In genomic region chr17:26522711-26523110, GRCm38 (mm10) we compare ENCODE assay signal across 16 mouse cellular contexts. TPM values are rescaled to one million over a fixed set of nuclear protein-coding genes. Genes with fewer than 3 reads are reported as not detected.
DNase-seq lines count a peak whose midpoint lies in the region; ATAC-seq and TF ChIP-seq lines count a peak whose summit lies in the region.
"Had no signal": no experiment of that assay in that cellular context is flagged by ENCODE, and none has a peak within 500 bp of the region (broad histone marks: within the 10 kb centered on the region; RNA-seq: fewer than 3 reads in every experiment).

No protein-coding gene starts in this region.

- ATAC-seq in liver, embryonic 15.5 days (ENCODE audit: insufficient read depth), result peak; percentile 67
- ATAC-seq in midbrain, embryonic 11.5 days (ENCODE audit: low FRiP score), result no peak
- ATAC-seq in forebrain, postnatal 0 days, result no peak
- ATAC-seq: forebrain, embryonic 13.5 days had no signal

- no peaks in the 10 kb centered on the region for H3K9me3 ChIP-seq in liver, embryonic 15.5 days (replicated peaks)
- H3K9me3 ChIP-seq in midbrain, embryonic 11.5 days (ENCODE audit: control insufficient read depth, low read length), result no peaks in the 10 kb centered on the region
- no peaks in the 10 kb centered on the region for H3K9me3 ChIP-seq in forebrain, postnatal 0 days (ENCODE audit: low read length)
- H3K9me3 ChIP-seq: forebrain, embryonic 13.5 days; limb, embryonic 13.5 days; lung, embryonic 15.5 days had no signal

- 50% methylated on average over 4 of the region's 4 CpGs for WGBS in liver, embryonic 15.5 days (ENCODE audit: insufficient replicate concordance)
- 49% methylated on average over 4 of the region's 4 CpGs for WGBS in kidney, adult 2 months
- WGBS in midbrain, embryonic 11.5 days, result 84% methylated on average over 4 of the region's 4 CpGs
- 81% methylated on average over 4 of the region's 4 CpGs for WGBS in forebrain, postnatal 0 days

- H3K4me1 ChIP-seq in liver, embryonic 15.5 days (replicated peaks), result peaks cover 16% of the 10 kb centered on the region
- peaks cover 10% of the 10 kb centered on the region; the same call in 1 of the 2 replicates for H3K4me1 ChIP-seq in kidney, adult 2 months (ENCODE audit: control insufficient read depth, insufficient read depth, low read length)
- no peaks in the 10 kb centered on the region for H3K4me1 ChIP-seq in midbrain, embryonic 11.5 days (ENCODE audit: control insufficient read depth, insufficient read depth, low read length)
- no peaks in the 10 kb centered on the region for H3K4me1 ChIP-seq in forebrain, postnatal 0 days (ENCODE audit: insufficient read depth)
- H3K4me1 ChIP-seq: forebrain, embryonic 13.5 days; limb, embryonic 13.5 days; lung, embryonic 15.5 days had no signal

- H3K9ac ChIP-seq in liver, embryonic 15.5 days, result no peak overlapping the region
- no peak overlapping the region for H3K9ac ChIP-seq in midbrain, embryonic 11.5 days (ENCODE audit: low read length)
- H3K9ac ChIP-seq in forebrain, postnatal 0 days, result no peak overlapping the region
- H3K9ac ChIP-seq: forebrain, embryonic 13.5 days; limb, embryonic 13.5 days; lung, embryonic 15.5 days had no signal

- no peak for TF ChIP-seq CTCF in kidney, adult 2 months (conservative IDR thresholded peaks at IDR 0.05; ENCODE audit: insufficient read depth, insufficient read length, low read depth, low read length)
- no peak for TF ChIP-seq CTCF in forebrain, postnatal 0 days (IDR thresholded peaks at IDR 0.05; ENCODE audit: low read depth)

- no peak overlapping the region for H3K27ac ChIP-seq in liver, embryonic 15.5 days (replicated peaks)
- peak overlapping the region; percentile 82 for H3K27ac ChIP-seq in kidney, adult 2 months (ENCODE audit: insufficient read depth, low read depth, low read length)
- H3K27ac ChIP-seq in midbrain, embryonic 11.5 days (ENCODE audit: low read depth, low read length), result no peak overlapping the region
- no peak overlapping the region for H3K27ac ChIP-seq in forebrain, postnatal 0 days (ENCODE audit: low read depth, low read length)
- H3K27ac ChIP-seq: forebrain, embryonic 13.5 days; limb, embryonic 13.5 days; lung, embryonic 15.5 days had no signal

- no peak overlapping the region for H3K4me2 ChIP-seq in liver, embryonic 15.5 days
- H3K4me2 ChIP-seq in midbrain, embryonic 11.5 days, result no peak overlapping the region
- no peak overlapping the region for H3K4me2 ChIP-seq in forebrain, postnatal 0 days (ENCODE audit: low read depth)
- H3K4me2 ChIP-seq: forebrain, embryonic 13.5 days; limb, embryonic 13.5 days; lung, embryonic 15.5 days had no signal

- DNase-seq in liver, result no peak
- DNase-seq in kidney, adult 2 months, result peak; percentile 98
- DNase-seq in kidney, postnatal 10 days, result peak; percentile 77
- DNase-seq in yolk sac, embryonic 10.5 days (ENCODE audit: low spot score), result peak; percentile 32
- DNase-seq in midbrain, embryonic 11.5 days (ENCODE audit: low spot score, missing footprints), result no peak
- DNase-seq in forebrain, postnatal 0 days, result no peak
- DNase-seq: cerebellum, postnatal 14 days; embryo, embryonic 11 days; midbrain, embryonic 14.5 days; retina, postnatal 1 day; right cerebral cortex, postnatal 4 days had no signal

- no peak for TF ChIP-seq POLR2A in kidney, adult 2 months (IDR thresholded peaks at IDR 0.05; ENCODE audit: low read depth, low read length)

- no peaks in the 10 kb centered on the region for H3K27me3 ChIP-seq in liver, embryonic 15.5 days
- H3K27me3 ChIP-seq in kidney, adult 2 months (replicated peaks; ENCODE audit: control insufficient read depth, insufficient read depth, low read length), result no peaks in the 10 kb centered on the region
- H3K27me3 ChIP-seq in midbrain, embryonic 11.5 days (ENCODE audit: control insufficient read depth, insufficient read depth, low read length), result no peaks in the 10 kb centered on the region
- H3K27me3 ChIP-seq in forebrain, postnatal 0 days (ENCODE audit: insufficient read depth, low read length), result no peaks in the 10 kb centered on the region
- H3K27me3 ChIP-seq: forebrain, embryonic 13.5 days; limb, embryonic 13.5 days; lung, embryonic 15.5 days had no signal

- H3K36me3 ChIP-seq in liver, embryonic 15.5 days (replicated peaks), result no peaks in the 10 kb centered on the region
- no peaks in the 10 kb centered on the region for H3K36me3 ChIP-seq in kidney, adult 2 months (ENCODE audit: control insufficient read depth, insufficient read depth, low read length)
- no peaks in the 10 kb centered on the region for H3K36me3 ChIP-seq in midbrain, embryonic 11.5 days (ENCODE audit: control insufficient read depth, insufficient read depth, low read length)
- H3K36me3 ChIP-seq in forebrain, postnatal 0 days (ENCODE audit: insufficient read depth), result no peaks in the 10 kb centered on the region
- H3K36me3 ChIP-seq: limb, embryonic 13.5 days; lung, embryonic 15.5 days had no signal

- no peak overlapping the region for H3K4me3 ChIP-seq in liver, embryonic 15.5 days (replicated peaks)
- no peak overlapping the region for H3K4me3 ChIP-seq in kidney, adult 2 months (ENCODE audit: insufficient read depth, low read depth, low read length)
- H3K4me3 ChIP-seq in midbrain, embryonic 11.5 days (ENCODE audit: low read depth, low read length), result no peak overlapping the region
- no peak overlapping the region for H3K4me3 ChIP-seq in forebrain, postnatal 0 days (ENCODE audit: low read depth, low read length)
- H3K4me3 ChIP-seq: forebrain, embryonic 13.5 days; limb, embryonic 13.5 days; lung, embryonic 15.5 days; myocyte had no signal

RNA-seq across cellular contexts. Expression of gene Ergic1, which starts 38.6 kb away (rescaled TPM):
- 33.8 and 35.7 TPM in 2 replicates for polyA plus RNA-seq in liver, embryonic 15.5 days (2015; fragmentation: Nextera tagmentation; extraction: Ambion mirVana)
- polyA plus RNA-seq in kidney, adult 2 months (2012; rRNA removed), result 131 and 141 TPM in 2 replicates
- polyA plus RNA-seq in midbrain, embryonic 11.5 days (2014; fragmentation: Nextera tagmentation; extraction: Ambion mirVana), result 129 and 130 TPM in 2 replicates
- total RNA-seq in forebrain, postnatal 0 days (2014; rRNA removed), result 137 and 186 TPM in 2 replicates
- 103 and 106 TPM in 2 replicates for polyA plus RNA-seq in forebrain, postnatal 0 days (2015; fragmentation: Nextera tagmentation; extraction: Ambion mirVana)

RNA-seq across cellular contexts. Expression of gene Dusp1, which starts 39.2 kb away (rescaled TPM):
- polyA plus RNA-seq in liver, embryonic 15.5 days (2015; fragmentation: Nextera tagmentation; extraction: Ambion mirVana), result 29.6 and 31.2 TPM in 2 replicates
- 52.4 and 66.1 TPM in 2 replicates for polyA plus RNA-seq in kidney, adult 2 months (2012; rRNA removed)
- polyA plus RNA-seq in midbrain, embryonic 11.5 days (2014; fragmentation: Nextera tagmentation; extraction: Ambion mirVana), result 30.2 TPM in 2 replicates
- total RNA-seq in forebrain, postnatal 0 days (2014; rRNA removed), result 32.7 and 41.0 TPM in 2 replicates
- 36.0 and 38.5 TPM in 2 replicates for polyA plus RNA-seq in forebrain, postnatal 0 days (2015; fragmentation: Nextera tagmentation; extraction: Ambion mirVana)

Comparison
In these comparisons a context has a peak if more than half of its experiments do, and no peak if none do; other contexts are left out.
1. DNase-seq: peak in kidney, adult 2 months (single experiment), kidney, postnatal 10 days (single experiment) and yolk sac, embryonic 10.5 days (single experiment); none in liver (single experiment), midbrain, embryonic 11.5 days (single experiment) and forebrain, postnatal 0 days (single experiment).